Mouse (Mus musculus): ENCODE measurements around the gene Kdm5b. TPM values are rescaled to one million over a fixed set of nuclear protein-coding genes. Genes with fewer than 3 reads are reported as not detected.
"Not testable (repeated sequence)": the region's sequence is repeated elsewhere in the genome, so short reads cannot be mapped to it uniquely, and the experiment has no call there.

Kdm5b gene
- 67.9 and 69.6 TPM in 2 replicates for polyA plus RNA-seq (2015; fragmentation: Nextera tagmentation; extraction: Ambion mirVana)

GRCm38 (mm10) chr1:134559976-134560375 lies at the start of gene Kdm5b:
Kdm5b (plus strand) TSS chr1:134560171.
- H3K27me3 ChIP-seq = no peaks in the 10 kb centered on the region
- peak within 1 kb of the TSS; percentile 55 for H3K4me2 ChIP-seq
- ATAC-seq (ENCODE audit: low FRiP score, low read depth) = peak; percentile 31
- peak within 1 kb of the TSS; percentile 97 for H3K9ac ChIP-seq
- H3K4me3 ChIP-seq = peak within 1 kb of the TSS; percentile 87
- peak within 1 kb of the TSS; percentile 94 for H3K27ac ChIP-seq (replicated peaks)
- under 1% methylated on average over 34 of the region's 34 CpGs for WGBS
- H3K9me3 ChIP-seq = no peaks in the 10 kb centered on the region
- peaks cover 36% of the 10 kb centered on the region for H3K4me1 ChIP-seq (replicated peaks)
- no peaks in the 10 kb centered on the region for H3K36me3 ChIP-seq

- 0 out of 2 replicates have a peak, but pooled peaks have one; percentile 10 for ATAC-seq (ENCODE audit: low FRiP score, low read depth)
- 49% methylated on average over 4 of the region's 4 CpGs for WGBS
- no peak overlapping the region for H3K4me3 ChIP-seq
Observed at GRCm38 (mm10) chr1:134512183-134512582, 47.8 kb upstream of the Kdm5b start.

GRCm38 (mm10) chr1:134512584-134512983 lies 47.4 kb upstream of the Kdm5b start:
- Histone ChIP-seq H3K9me3 (no peaks in the 10 kb centered on the region), H3K9ac (no peak overlapping the region), H3K4me1 (replicated peaks) (peaks cover 24% of the 10 kb centered on the region), H3K27me3 (0 out of 2 replicates have a peak, but pooled peaks cover 7% of the 10 kb centered on the region), H3K4me3 (no peak overlapping the region), H3K4me2 (peak overlapping the region; percentile 70), H3K36me3 (peaks cover 17% of the 10 kb centered on the region), H3K27ac (replicated peaks) (no peak overlapping the region)
- 0 out of 2 replicates have a peak, but pooled peaks have one; percentile 33 for ATAC-seq (ENCODE audit: low FRiP score, low read depth)
- WGBS = 50% methylated on average over 6 of the region's 6 CpGs

More at GRCm38 (mm10) chr1:134512183-134512582, 47.8 kb upstream of the Kdm5b start:
- H3K9me3 ChIP-seq = no peaks in the 10 kb centered on the region
- H3K27ac ChIP-seq (replicated peaks) = no peak overlapping the region
- peaks cover 24% of the 10 kb centered on the region for H3K4me1 ChIP-seq (replicated peaks)
- no peak overlapping the region for H3K4me2 ChIP-seq
- H3K36me3 ChIP-seq = peaks cover 21% of the 10 kb centered on the region
- H3K9ac ChIP-seq = no peak overlapping the region
- 0 out of 2 replicates have a peak, but pooled peaks cover 7% of the 10 kb centered on the region for H3K27me3 ChIP-seq

GRCm38 (mm10) chr1:134513312-134513860 lies 46.6 kb upstream of the Kdm5b start:
- Histone ChIP-seq H3K4me1 (replicated peaks) (peaks cover 24% of the 10 kb centered on the region), H3K36me3 (peaks cover 9% of the 10 kb centered on the region), H3K27ac (replicated peaks) (no peak overlapping the region), H3K9ac (peak overlapping the region; percentile 35), H3K27me3 (0 out of 2 replicates have a peak, but pooled peaks cover 7% of the 10 kb centered on the region), H3K9me3 (no peaks in the 10 kb centered on the region), H3K4me2 (peak overlapping the region; percentile 70), H3K4me3 (peak overlapping the region; percentile 36)
- WGBS = 1% methylated on average over 38 of the region's 38 CpGs
- ATAC-seq (ENCODE audit: low FRiP score, low read depth) = 0 out of 2 replicates have a peak, but pooled peaks have one; percentile 47

- peaks cover 6% of the 10 kb centered on the region; the same call in 1 of the 2 replicates for H3K36me3 ChIP-seq
- H3K4me1 ChIP-seq (replicated peaks) = peaks cover 24% of the 10 kb centered on the region
- no peaks in the 10 kb centered on the region for H3K9me3 ChIP-seq
- H3K4me2 ChIP-seq = peak overlapping the region; percentile 70
- H3K27ac ChIP-seq (replicated peaks) = no peak overlapping the region
- ATAC-seq (ENCODE audit: low FRiP score, low read depth) = no peak
- WGBS = 40% methylated on average over 16 of the region's 16 CpGs
- no peak overlapping the region for H3K9ac ChIP-seq
- peak overlapping the region; percentile 36 for H3K4me3 ChIP-seq
- H3K27me3 ChIP-seq = 0 out of 2 replicates have a peak, but pooled peaks cover 7% of the 10 kb centered on the region
Observed at GRCm38 (mm10) chr1:134513876-134514590, 45.9 kb upstream of the Kdm5b start.

- ATAC-seq (ENCODE audit: low FRiP score, low read depth) = no peak
- no peaks in the 10 kb centered on the region for H3K36me3 ChIP-seq
- no peak overlapping the region for H3K9ac ChIP-seq
- H3K4me1 ChIP-seq (replicated peaks) = peaks cover 24% of the 10 kb centered on the region
- no peak overlapping the region for H3K4me2 ChIP-seq
- H3K4me3 ChIP-seq = no peak overlapping the region
- H3K27me3 ChIP-seq = 0 out of 2 replicates have a peak, but pooled peaks cover 7% of the 10 kb centered on the region
- 66% methylated on average over 2 of the region's 2 CpGs for WGBS
- no peak overlapping the region for H3K27ac ChIP-seq (replicated peaks)
- H3K9me3 ChIP-seq = no peaks in the 10 kb centered on the region
Observed at GRCm38 (mm10) chr1:134515891-134516290, 44.1 kb upstream of the Kdm5b start.

- H3K27ac ChIP-seq (replicated peaks) = 0 out of 2 replicates have a peak overlapping the region, but pooled peaks have one; percentile 45
- 0 out of 2 replicates have a peak, but pooled peaks cover 7% of the 10 kb centered on the region for H3K27me3 ChIP-seq
- no peaks in the 10 kb centered on the region for H3K9me3 ChIP-seq
- H3K36me3 ChIP-seq = no peaks in the 10 kb centered on the region
- H3K4me3 ChIP-seq = no peak overlapping the region
- WGBS = 20% methylated on average over 4 of the region's 4 CpGs
- no peak for ATAC-seq (ENCODE audit: low FRiP score, low read depth)
- H3K4me1 ChIP-seq (replicated peaks) = peaks cover 24% of the 10 kb centered on the region
- 0 out of 2 replicates have a peak overlapping the region, but pooled peaks have one; percentile 4 for H3K4me2 ChIP-seq
- H3K9ac ChIP-seq = no peak overlapping the region
Observed at GRCm38 (mm10) chr1:134516491-134517198, 43.3 kb upstream of the Kdm5b start.

GRCm38 (mm10) chr1:134517841-134518240 lies 42.1 kb upstream of the Kdm5b start:
- not testable (repeated sequence) for H3K4me2 ChIP-seq; ATAC-seq (ENCODE audit: low FRiP score, low read depth)

GRCm38 (mm10) chr1:134518677-134519076 lies 41.3 kb upstream of the Kdm5b start:
- WGBS = 11% methylated on average over 7 of the region's 7 CpGs
- no peak for ATAC-seq (ENCODE audit: low FRiP score, low read depth)
- H3K4me1 ChIP-seq (replicated peaks) = peaks cover 12% of the 10 kb centered on the region
- H3K9me3 ChIP-seq = no peaks in the 10 kb centered on the region
- no peak overlapping the region for H3K4me2 ChIP-seq
- H3K27ac ChIP-seq (replicated peaks) = no peak overlapping the region
- no peaks in the 10 kb centered on the region for H3K36me3 ChIP-seq
- H3K27me3 ChIP-seq = 0 out of 2 replicates have a peak, but pooled peaks cover 7% of the 10 kb centered on the region
- H3K4me3 ChIP-seq = no peak overlapping the region
- no peak overlapping the region for H3K9ac ChIP-seq

More at GRCm38 (mm10) chr1:134517841-134518240, 42.1 kb upstream of the Kdm5b start:
- H3K9ac ChIP-seq; H3K27me3 ChIP-seq; H3K4me3 ChIP-seq; H3K27ac ChIP-seq (replicated peaks); H3K36me3 ChIP-seq; H3K9me3 ChIP-seq: not testable (repeated sequence)
- WGBS = 94% methylated on average over 14 of the region's 14 CpGs
- peaks cover 20% of the 10 kb centered on the region for H3K4me1 ChIP-seq (replicated peaks)

- H3K4me3 ChIP-seq; H3K27me3 ChIP-seq; H3K4me2 ChIP-seq; H3K9ac ChIP-seq; H3K27ac ChIP-seq (replicated peaks); H3K36me3 ChIP-seq; H3K9me3 ChIP-seq; H3K4me1 ChIP-seq (replicated peaks); ATAC-seq (ENCODE audit: low FRiP score, low read depth): not testable (repeated sequence)
- 92% methylated on average over 5 of the region's 5 CpGs for WGBS
Observed at GRCm38 (mm10) chr1:134519201-134519600, 40.8 kb upstream of the Kdm5b start.

- Histone ChIP-seq H3K27ac (replicated peaks) (no peak overlapping the region), H3K9ac (no peak overlapping the region)
Observed at GRCm38 (mm10) chr1:134520001-134520721, 39.8 kb upstream of the Kdm5b start.

More at GRCm38 (mm10) chr1:134520001-134520721, 39.8 kb upstream of the Kdm5b start:
- ATAC-seq (ENCODE audit: low FRiP score, low read depth) = no peak
- peaks cover 7% of the 10 kb centered on the region for H3K4me1 ChIP-seq (replicated peaks)
- WGBS = 83% methylated on average over 8 of the region's 8 CpGs
- no peaks in the 10 kb centered on the region for H3K27me3 ChIP-seq
- no peak overlapping the region for H3K4me3 ChIP-seq
- H3K9me3 ChIP-seq = no peaks in the 10 kb centered on the region
- H3K4me2 ChIP-seq = no peak overlapping the region
- H3K36me3 ChIP-seq = no peaks in the 10 kb centered on the region
